Mouse (Mus musculus): ENCODE measurements at regions not wholly inside any gene's neighbourhood (a gene's known extent, or its start where the extent isn't known, plus 50 kb on each side); places are given as distances from the start of the nearest gene placed in this dataset.
"Not testable (repeated sequence)": the region's sequence is repeated elsewhere in the genome, so short reads cannot be mapped to it uniquely, and the experiment has no call there.

DNA sequence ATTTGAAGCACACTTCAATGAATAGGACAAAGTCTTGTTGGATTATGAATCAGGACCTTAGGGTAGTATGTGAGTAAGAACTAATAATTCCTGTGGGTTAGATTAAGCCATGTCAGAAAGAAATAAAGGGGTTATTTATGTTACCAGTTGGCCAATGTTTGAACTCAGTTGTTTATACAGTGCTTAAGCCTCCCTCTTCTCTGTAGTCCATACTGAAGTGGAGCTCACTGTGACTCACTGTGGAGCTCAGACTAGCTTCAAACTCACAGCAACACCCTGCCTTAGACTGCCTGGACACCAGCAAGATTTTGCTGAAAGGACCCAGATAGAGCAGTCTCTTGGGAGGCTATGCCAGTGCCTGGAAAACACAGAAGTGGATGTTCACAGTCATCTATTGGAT, 143.3 kb upstream of the Nhs start:
- Histone ChIP-seq H3K27me3 (ENCODE audit: insufficient read depth, low read length) (no peaks in the 10 kb centered on the region), H3K27ac (no peak overlapping the region), H3K4me1 (ENCODE audit: insufficient read depth, low read length) (no peaks in the 10 kb centered on the region), H3K36me3 (ENCODE audit: insufficient read depth, low read length) (no peaks in the 10 kb centered on the region), H3K4me3 (ENCODE audit: low read length) (no peak overlapping the region), H3K4me2 (ENCODE audit: low read depth, low read length) (no peak overlapping the region), H3K9ac (replicated peaks; ENCODE audit: low read length) (no peak overlapping the region), H3K9me3 (ENCODE audit: low read length) (no peaks in the 10 kb centered on the region)
- ATAC-seq = no peak
- no peak for TF ChIP-seq CTCF (IDR thresholded peaks at IDR 0.05; ENCODE audit: low read depth)
- no peak for DNase-seq (ENCODE audit: low spot score)

- Histone ChIP-seq H3K27me3 (ENCODE audit: insufficient read depth, low read length) (no peaks in the 10 kb centered on the region), H3K4me3 (ENCODE audit: low read length) (no peak overlapping the region), H3K36me3 (ENCODE audit: insufficient read depth, low read length) (no peaks in the 10 kb centered on the region), H3K4me2 (ENCODE audit: low read depth, low read length) (no peak overlapping the region), H3K9me3 (ENCODE audit: low read length) (no peaks in the 10 kb centered on the region), H3K4me1 (ENCODE audit: insufficient read depth, low read length) (no peaks in the 10 kb centered on the region), H3K9ac (replicated peaks; ENCODE audit: low read length) (no peak overlapping the region), H3K27ac (no peak overlapping the region)
- no peak for TF ChIP-seq CTCF (IDR thresholded peaks at IDR 0.05; ENCODE audit: low read depth)
- 97% methylated on average over 1 of the region's 1 CpGs for WGBS
- DNase-seq (ENCODE audit: low spot score) (no peak), ATAC-seq (no peak)
These were observed 131.7 kb upstream of the Nhs start for GRCm38 (mm10) chrX:162291234-162291633.

DNA sequence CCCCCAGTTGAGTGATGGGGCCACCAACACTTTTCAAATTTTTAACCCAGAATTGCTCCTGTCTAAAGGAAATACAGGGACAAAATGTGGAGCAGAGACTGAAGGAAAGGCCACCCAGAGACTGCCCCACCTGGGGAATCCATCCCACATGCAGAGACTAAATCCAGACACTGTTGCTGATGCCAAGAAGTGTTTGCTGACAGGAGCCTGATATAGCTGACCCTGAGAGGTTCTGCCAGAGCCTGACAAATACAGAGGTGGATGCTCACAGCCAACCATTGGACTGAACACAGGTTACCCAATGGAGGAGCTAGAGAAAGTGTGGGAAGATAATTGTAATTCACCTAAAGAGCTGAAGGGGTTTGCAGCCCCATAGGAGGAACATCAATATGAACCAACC, 126.6 kb upstream of the Nhs start:
- ATAC-seq; H3K27ac ChIP-seq; H3K4me1 ChIP-seq (ENCODE audit: insufficient read depth, low read length); H3K36me3 ChIP-seq (ENCODE audit: insufficient read depth, low read length); DNase-seq (ENCODE audit: low spot score); H3K9ac ChIP-seq (replicated peaks; ENCODE audit: low read length); H3K4me2 ChIP-seq (ENCODE audit: low read depth, low read length); H3K9me3 ChIP-seq (ENCODE audit: low read length); H3K27me3 ChIP-seq (ENCODE audit: insufficient read depth, low read length); H3K4me3 ChIP-seq (ENCODE audit: low read length): not testable (repeated sequence)

DNA sequence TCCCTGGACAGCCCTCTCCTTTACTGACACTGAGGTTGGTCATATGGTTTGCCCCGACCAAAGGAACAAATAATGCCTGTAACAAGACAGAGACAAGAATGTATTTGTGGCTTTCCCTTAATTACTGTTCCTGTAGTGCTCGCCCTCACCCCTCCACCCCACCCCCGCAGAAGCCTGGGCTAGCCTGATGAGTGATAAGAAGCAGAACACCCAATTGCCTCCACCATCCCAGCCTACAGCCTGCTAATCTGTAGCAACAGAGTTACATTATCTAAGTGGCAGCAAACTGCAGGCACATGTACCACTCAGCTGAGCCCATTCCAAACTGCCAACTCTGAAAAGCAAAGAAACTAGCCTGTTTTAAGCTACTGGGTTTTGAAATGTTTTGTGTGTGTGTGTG, 124.7 kb upstream of the Nhs start:
- no peak for DNase-seq (ENCODE audit: low spot score)
- Histone ChIP-seq H3K4me1 (ENCODE audit: insufficient read depth, low read length) (no peaks in the 10 kb centered on the region), H3K27ac (no peak overlapping the region), H3K27me3 (ENCODE audit: insufficient read depth, low read length) (no peaks in the 10 kb centered on the region), H3K36me3 (ENCODE audit: insufficient read depth, low read length) (no peaks in the 10 kb centered on the region), H3K4me3 (ENCODE audit: low read length) (no peak overlapping the region), H3K9me3 (ENCODE audit: low read length) (no peaks in the 10 kb centered on the region), H3K4me2 (ENCODE audit: low read depth, low read length) (no peak overlapping the region), H3K9ac (replicated peaks; ENCODE audit: low read length) (no peak overlapping the region)
- WGBS = 73% methylated on average over 3 of the region's 3 CpGs
- no peak for TF ChIP-seq CTCF (IDR thresholded peaks at IDR 0.05; ENCODE audit: low read depth)
- no peak for ATAC-seq

GRCm38 (mm10) chrX:162282690-162283089, 123.2 kb upstream of the Nhs start:
- WGBS = 98% methylated on average over 3 of the region's 3 CpGs
- Histone ChIP-seq H3K4me2 (ENCODE audit: low read depth, low read length) (no peak overlapping the region), H3K4me1 (ENCODE audit: insufficient read depth, low read length) (no peaks in the 10 kb centered on the region), H3K36me3 (ENCODE audit: insufficient read depth, low read length) (no peaks in the 10 kb centered on the region), H3K9ac (replicated peaks; ENCODE audit: low read length) (no peak overlapping the region), H3K27ac (no peak overlapping the region), H3K27me3 (ENCODE audit: insufficient read depth, low read length) (no peaks in the 10 kb centered on the region), H3K9me3 (ENCODE audit: low read length) (no peaks in the 10 kb centered on the region), H3K4me3 (ENCODE audit: low read length) (no peak overlapping the region)
- DNase-seq (ENCODE audit: low spot score) (no peak), ATAC-seq (no peak)
- no peak for TF ChIP-seq CTCF (IDR thresholded peaks at IDR 0.05; ENCODE audit: low read depth)

- Histone ChIP-seq H3K27ac (no peak overlapping the region), H3K36me3 (ENCODE audit: insufficient read depth, low read length) (no peaks in the 10 kb centered on the region), H3K4me2 (ENCODE audit: low read depth, low read length) (0 out of 2 replicates have a peak overlapping the region, but pooled peaks have one; percentile 18), H3K9me3 (ENCODE audit: low read length) (no peaks in the 10 kb centered on the region), H3K4me3 (ENCODE audit: low read length) (no peak overlapping the region), H3K9ac (replicated peaks; ENCODE audit: low read length) (no peak overlapping the region), H3K27me3 (ENCODE audit: insufficient read depth, low read length) (no peaks in the 10 kb centered on the region), H3K4me1 (ENCODE audit: insufficient read depth, low read length) (no peaks in the 10 kb centered on the region)
- DNase-seq (ENCODE audit: low spot score) (peak; percentile 79), ATAC-seq (0 out of 2 replicates have a peak, but pooled peaks have one; percentile 32)
- TF ChIP-seq CTCF (IDR thresholded peaks at IDR 0.05; ENCODE audit: low read depth) = peak; percentile 79
- WGBS = 55% methylated on average over 14 of the region's 14 CpGs
These were observed 119.5 kb upstream of the Nhs start for GRCm38 (mm10) chrX:162278834-162279708.

GRCm38 (mm10) chrX:162274581-162274980, 115.1 kb upstream of the Nhs start:
- Histone ChIP-seq H3K27ac (no peak overlapping the region), H3K4me3 (ENCODE audit: low read length) (no peak overlapping the region), H3K9me3 (ENCODE audit: low read length) (no peaks in the 10 kb centered on the region), H3K9ac (replicated peaks; ENCODE audit: low read length) (no peak overlapping the region), H3K4me1 (ENCODE audit: insufficient read depth, low read length) (no peaks in the 10 kb centered on the region), H3K4me2 (ENCODE audit: low read depth, low read length) (no peak overlapping the region), H3K27me3 (ENCODE audit: insufficient read depth, low read length) (no peaks in the 10 kb centered on the region), H3K36me3 (ENCODE audit: insufficient read depth, low read length) (no peaks in the 10 kb centered on the region)
- no peak for TF ChIP-seq CTCF (IDR thresholded peaks at IDR 0.05; ENCODE audit: low read depth)
- ATAC-seq (no peak), DNase-seq (ENCODE audit: low spot score) (no peak)
- 66% methylated on average over 5 of the region's 5 CpGs for WGBS
